Mouse (Mus musculus): ENCODE data around the gene Mlf2. TPM values are rescaled to one million over a fixed set of nuclear protein-coding genes. Genes with fewer than 3 reads are reported as not detected.

Gene Mlf2
- polyA plus RNA-seq, 1 experiment from 2014 or later = 299 TPM

DNA sequence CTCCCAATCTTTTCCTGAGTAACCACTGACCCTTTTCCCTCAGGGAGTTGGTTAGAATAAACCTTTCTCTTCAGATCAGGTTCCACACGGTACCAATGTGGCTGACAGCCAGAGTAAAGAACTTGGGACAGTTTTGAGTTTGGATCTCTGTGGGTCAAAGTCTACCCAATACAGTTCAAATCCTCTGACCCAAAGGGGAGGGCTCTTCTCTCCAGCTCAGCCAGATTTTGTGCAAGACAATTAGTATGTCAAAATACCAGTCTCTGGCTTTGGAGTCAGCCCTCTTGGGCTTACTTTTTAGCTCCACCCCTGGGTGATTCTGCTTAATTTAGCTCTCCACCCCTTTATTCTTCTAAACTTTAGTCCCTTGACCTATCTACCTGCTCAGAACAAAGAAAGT lies 955 bp upstream of the Mlf2 start:
- 0 out of 2 replicates have a peak, but pooled peaks have one; percentile 0 for ATAC-seq

DNA sequence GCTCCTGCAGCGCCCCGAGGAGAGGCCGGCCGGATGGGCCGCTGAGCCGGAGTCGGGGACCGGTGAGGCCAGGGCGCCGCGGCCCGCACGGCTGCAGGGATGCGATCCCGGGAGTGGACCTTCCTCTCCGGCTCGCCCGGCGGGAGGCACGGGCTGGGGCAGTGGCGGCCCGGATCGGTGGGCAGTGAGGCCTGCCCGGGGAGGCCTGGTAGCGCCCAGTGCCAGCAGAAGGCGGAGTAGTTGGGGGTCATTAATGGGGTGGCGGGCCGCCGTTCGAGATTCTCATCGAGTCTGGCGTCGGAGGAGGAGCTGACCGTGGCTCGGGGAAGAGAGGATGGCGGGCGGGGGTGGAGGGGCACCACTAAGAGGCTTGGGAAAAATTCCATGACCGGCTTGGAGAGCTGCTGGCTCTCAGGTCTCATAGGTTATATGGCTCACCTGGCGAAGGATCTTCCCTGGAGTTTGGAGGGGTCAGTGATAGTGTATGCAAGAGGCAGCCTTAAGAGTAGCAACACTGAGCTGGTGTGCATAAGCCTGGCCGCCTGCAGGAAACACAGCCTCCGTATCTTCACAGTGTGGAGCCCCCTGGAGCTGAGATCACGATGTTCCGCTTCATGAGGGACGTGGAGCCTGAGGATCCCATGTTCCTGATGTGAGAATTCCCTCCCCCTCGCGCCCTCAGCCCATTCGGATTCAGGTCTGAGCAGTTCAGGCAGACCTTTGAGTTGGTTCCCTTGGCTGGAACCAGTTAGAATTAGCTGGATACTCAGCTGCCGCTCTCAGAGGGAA lies 533 bp downstream of the Mlf2 start:
- H3K4me1 ChIP-seq (ENCODE audit: control insufficient read depth, insufficient read depth, low read length) = peaks cover 33% of the 10 kb centered on the region
- H3K36me3 ChIP-seq (ENCODE audit: control insufficient read depth, insufficient read depth, low read length) = peaks cover 22% of the 10 kb centered on the region; the same call in 1 of the 2 replicates
- ATAC-seq = peak; percentile 18
- WGBS = under 1% methylated on average over 48 of the region's 48 CpGs
- no peaks in the 10 kb centered on the region for H3K9me3 ChIP-seq (ENCODE audit: control insufficient read depth, low read length)
- H3K27ac ChIP-seq (ENCODE audit: low read length) = peak overlapping the region; percentile 92
- H3K4me2 ChIP-seq (ENCODE audit: low read depth, low read length) = peak overlapping the region; percentile 94
- H3K4me3 ChIP-seq (ENCODE audit: low read length) = peak overlapping the region; percentile 98
- no peaks in the 10 kb centered on the region for H3K27me3 ChIP-seq (replicated peaks; ENCODE audit: control insufficient read depth, insufficient read depth, low read length)
- H3K9ac ChIP-seq (ENCODE audit: low read depth, low read length) = peak overlapping the region; percentile 90

More for the DNA sequence above, 955 bp upstream of the Mlf2 start:
- H3K9ac ChIP-seq (ENCODE audit: low read depth, low read length) = peak overlapping the region; percentile 62; the same call in 1 of the 2 replicates
- peaks cover 42% of the 10 kb centered on the region for H3K4me1 ChIP-seq (ENCODE audit: control insufficient read depth, insufficient read depth, low read length)
- no peaks in the 10 kb centered on the region for H3K27me3 ChIP-seq (replicated peaks; ENCODE audit: control insufficient read depth, insufficient read depth, low read length)
- peak overlapping the region; percentile 39; the same call in 1 of the 2 replicates for H3K4me2 ChIP-seq (ENCODE audit: low read depth, low read length)
- peak overlapping the region; percentile 92 for H3K27ac ChIP-seq (ENCODE audit: low read length)
- 39% methylated on average over 1 of the region's 1 CpGs for WGBS
- peak overlapping the region; percentile 98 for H3K4me3 ChIP-seq (ENCODE audit: low read length)
- peaks cover 13% of the 10 kb centered on the region; the same call in 1 of the 2 replicates for H3K36me3 ChIP-seq (ENCODE audit: control insufficient read depth, insufficient read depth, low read length)
- no peaks in the 10 kb centered on the region for H3K9me3 ChIP-seq (ENCODE audit: control insufficient read depth, low read length)

DNA sequence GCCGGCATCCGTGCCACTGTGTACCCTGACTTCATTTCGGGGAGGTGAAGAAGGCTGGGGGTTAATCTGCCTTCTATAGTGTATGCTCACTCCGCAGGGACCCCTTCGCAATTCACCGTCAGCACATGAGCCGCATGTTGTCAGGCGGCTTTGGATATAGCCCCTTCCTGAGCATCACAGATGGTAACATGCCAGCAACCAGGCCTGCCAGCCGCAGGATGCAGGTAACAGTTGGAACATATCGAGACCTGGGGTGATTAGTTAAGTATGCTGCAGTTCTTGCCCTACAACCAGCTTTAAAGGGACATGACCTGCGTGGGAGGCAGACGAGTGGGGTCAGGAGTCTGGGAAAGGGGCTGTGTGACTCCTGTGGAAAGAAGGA lies 1.1 kb downstream of the Mlf2 start:
- Histone ChIP-seq H3K36me3 (ENCODE audit: control insufficient read depth, insufficient read depth, low read length) (peaks cover 22% of the 10 kb centered on the region; the same call in 1 of the 2 replicates), H3K27ac (ENCODE audit: low read length) (peak overlapping the region; percentile 92), H3K9me3 (ENCODE audit: control insufficient read depth, low read length) (no peaks in the 10 kb centered on the region), H3K4me2 (ENCODE audit: low read depth, low read length) (peak overlapping the region; percentile 94), H3K4me3 (ENCODE audit: low read length) (peak overlapping the region; percentile 98), H3K9ac (ENCODE audit: low read depth, low read length) (peak overlapping the region; percentile 90), H3K27me3 (replicated peaks; ENCODE audit: control insufficient read depth, insufficient read depth, low read length) (no peaks in the 10 kb centered on the region), H3K4me1 (ENCODE audit: control insufficient read depth, insufficient read depth, low read length) (peaks cover 33% of the 10 kb centered on the region)
- 41% methylated on average over 12 of the region's 12 CpGs for WGBS
- ATAC-seq = no peak

DNA sequence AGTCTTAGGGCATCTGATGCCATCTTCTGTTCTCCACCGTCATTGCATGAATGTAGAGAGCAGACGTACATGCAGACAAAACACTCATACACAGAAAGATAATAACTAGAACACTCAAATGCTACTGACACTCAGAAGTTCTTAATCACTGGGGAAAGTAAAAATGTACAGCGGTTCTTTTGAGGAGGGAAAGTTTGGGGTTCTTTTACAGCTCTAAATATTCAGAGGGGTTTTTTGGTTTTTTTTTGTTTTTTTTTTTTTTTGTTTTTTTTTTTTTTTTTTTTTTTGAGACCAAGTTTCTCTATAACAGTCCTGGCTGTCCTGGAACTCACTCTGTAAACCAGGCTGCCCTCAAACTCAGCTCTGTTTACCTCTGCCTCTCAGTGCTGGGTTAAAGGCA lies 1.9 kb downstream of the Mlf2 start:
- H3K4me2 ChIP-seq (ENCODE audit: low read depth, low read length) = no peak overlapping the region

DNA sequence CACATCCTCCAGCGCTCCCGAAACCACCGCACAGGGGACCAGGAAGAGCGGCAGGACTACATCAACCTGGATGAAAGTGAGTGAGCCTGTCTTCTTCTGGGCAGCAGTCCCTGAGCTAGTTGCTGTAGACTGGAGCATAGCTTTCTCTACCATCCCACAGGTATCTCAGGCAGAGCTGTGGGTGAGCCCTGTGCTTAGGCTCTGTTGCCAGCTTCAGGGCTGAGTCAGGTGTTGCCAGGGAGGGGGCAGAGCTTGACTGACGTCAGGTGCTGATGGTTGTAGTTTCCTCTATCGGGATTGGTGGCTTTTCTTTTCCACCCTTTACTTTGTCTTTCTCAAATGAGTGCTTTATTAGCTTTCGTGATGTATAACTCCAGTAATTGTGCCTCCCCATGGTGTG lies 3.5 kb downstream of the Mlf2 start:
- no peaks in the 10 kb centered on the region for H3K27me3 ChIP-seq (replicated peaks; ENCODE audit: control insufficient read depth, insufficient read depth, low read length)
- H3K4me3 ChIP-seq (ENCODE audit: low read length) = no peak overlapping the region
- H3K27ac ChIP-seq (ENCODE audit: low read length) = no peak overlapping the region
- H3K9ac ChIP-seq (ENCODE audit: low read depth, low read length) = no peak overlapping the region
- H3K4me1 ChIP-seq (ENCODE audit: control insufficient read depth, insufficient read depth, low read length) = peaks cover 33% of the 10 kb centered on the region
- H3K36me3 ChIP-seq (ENCODE audit: control insufficient read depth, insufficient read depth, low read length) = peaks cover 22% of the 10 kb centered on the region; the same call in 1 of the 2 replicates
- H3K4me2 ChIP-seq (ENCODE audit: low read depth, low read length) = no peak overlapping the region
- H3K9me3 ChIP-seq (ENCODE audit: control insufficient read depth, low read length) = no peaks in the 10 kb centered on the region
- no peak for ATAC-seq
- WGBS = 95% methylated on average over 7 of the region's 7 CpGs

More for the DNA sequence above, 1.9 kb downstream of the Mlf2 start:
- no peak for ATAC-seq
- WGBS = 92% methylated on average over 3 of the region's 3 CpGs
- Histone ChIP-seq H3K4me1 (ENCODE audit: control insufficient read depth, insufficient read depth, low read length) (peaks cover 33% of the 10 kb centered on the region), H3K4me3 (ENCODE audit: low read length) (no peak overlapping the region), H3K27ac (ENCODE audit: low read length) (no peak overlapping the region), H3K36me3 (ENCODE audit: control insufficient read depth, insufficient read depth, low read length) (peaks cover 22% of the 10 kb centered on the region; the same call in 1 of the 2 replicates), H3K9ac (ENCODE audit: low read depth, low read length) (no peak overlapping the region), H3K27me3 (replicated peaks; ENCODE audit: control insufficient read depth, insufficient read depth, low read length) (no peaks in the 10 kb centered on the region), H3K9me3 (ENCODE audit: control insufficient read depth, low read length) (no peaks in the 10 kb centered on the region)

DNA sequence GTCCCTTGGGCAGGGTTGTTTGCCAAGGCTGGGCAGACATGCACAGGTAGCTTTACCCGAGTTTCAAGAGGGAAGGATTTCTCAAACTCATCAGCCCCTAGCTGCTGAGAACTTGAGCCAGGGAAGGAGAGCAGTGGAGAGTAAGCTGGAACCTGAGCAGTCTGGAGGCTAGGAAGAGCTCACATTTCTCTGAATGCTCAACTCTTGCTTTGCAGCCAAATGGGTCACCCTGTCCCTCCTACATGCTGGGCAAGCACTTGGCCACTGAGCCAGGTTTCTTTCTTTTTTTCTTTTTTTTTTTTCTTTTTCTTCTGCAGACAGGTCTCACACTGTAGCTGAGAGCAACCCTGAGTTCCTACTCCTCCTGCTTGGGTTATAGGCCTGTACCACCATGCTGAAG lies 5.5 kb downstream of the Mlf2 start:
- H3K4me2 ChIP-seq (ENCODE audit: low read depth, low read length) = no peak overlapping the region
- no peaks in the 10 kb centered on the region for H3K27me3 ChIP-seq (replicated peaks; ENCODE audit: control insufficient read depth, insufficient read depth, low read length)
- no peaks in the 10 kb centered on the region for H3K9me3 ChIP-seq (ENCODE audit: control insufficient read depth, low read length)
- ATAC-seq = no peak
- peaks cover 22% of the 10 kb centered on the region; the same call in 1 of the 2 replicates for H3K36me3 ChIP-seq (ENCODE audit: control insufficient read depth, insufficient read depth, low read length)
- no peak overlapping the region for H3K9ac ChIP-seq (ENCODE audit: low read depth, low read length)
- WGBS = 100% methylated on average over 1 of the region's 1 CpGs
- H3K4me1 ChIP-seq (ENCODE audit: control insufficient read depth, insufficient read depth, low read length) = peaks cover 27% of the 10 kb centered on the region
- no peak overlapping the region for H3K4me3 ChIP-seq (ENCODE audit: low read length)
- no peak overlapping the region for H3K27ac ChIP-seq (ENCODE audit: low read length)

DNA sequence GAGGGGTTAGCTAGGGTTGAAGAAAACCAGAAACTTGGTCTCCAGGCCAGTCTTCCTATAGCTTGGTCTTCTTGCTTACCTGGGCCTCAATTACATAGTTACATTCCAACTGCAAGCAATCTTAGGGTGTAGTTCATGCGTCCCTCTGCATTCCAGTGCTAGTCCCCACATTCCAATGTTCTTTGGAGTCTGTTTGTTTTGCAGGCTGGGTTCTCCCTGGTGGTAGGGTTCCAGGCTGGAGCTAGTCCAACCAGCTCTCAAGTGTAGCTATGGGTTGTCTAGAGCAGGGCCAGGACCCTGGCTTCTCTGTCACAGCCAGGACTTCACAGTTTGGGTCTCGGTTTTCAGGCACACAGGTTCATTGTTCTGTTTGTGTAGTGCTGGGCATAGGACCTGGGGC lies 6.3 kb downstream of the Mlf2 start:
- 72% methylated on average over 2 of the region's 2 CpGs for WGBS
- H3K36me3 ChIP-seq (ENCODE audit: control insufficient read depth, insufficient read depth, low read length) = peaks cover 22% of the 10 kb centered on the region; the same call in 1 of the 2 replicates

DNA sequence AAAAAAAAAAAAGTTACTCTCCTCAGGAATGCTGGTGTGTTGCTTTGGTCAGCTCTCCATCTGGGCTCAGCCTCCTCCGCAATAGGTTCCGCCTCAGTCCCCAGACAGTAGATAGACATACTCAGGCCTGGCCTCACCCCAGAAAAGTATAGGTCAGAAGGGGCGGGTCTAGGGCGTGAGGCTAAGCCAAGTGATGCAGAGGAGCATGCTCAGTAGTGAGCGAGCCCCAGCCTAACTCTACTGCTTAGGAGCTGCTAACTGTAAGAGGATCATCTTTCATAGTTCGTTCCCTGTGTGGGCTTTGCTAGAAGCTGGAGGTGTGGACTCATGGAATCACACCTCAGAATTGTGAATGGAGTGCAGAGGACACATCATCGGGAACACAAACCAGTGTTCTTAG lies 7.4 kb downstream of the Mlf2 start:
- no peak overlapping the region for H3K27ac ChIP-seq (ENCODE audit: low read length)
- ATAC-seq = no peak
- H3K27me3 ChIP-seq (replicated peaks; ENCODE audit: control insufficient read depth, insufficient read depth, low read length) = no peaks in the 10 kb centered on the region
- H3K4me3 ChIP-seq (ENCODE audit: low read length) = no peak overlapping the region
- H3K9me3 ChIP-seq (ENCODE audit: control insufficient read depth, low read length) = no peaks in the 10 kb centered on the region
- peaks cover 16% of the 10 kb centered on the region; the same call in 1 of the 2 replicates for H3K4me1 ChIP-seq (ENCODE audit: control insufficient read depth, insufficient read depth, low read length)
- no peak overlapping the region for H3K4me2 ChIP-seq (ENCODE audit: low read depth, low read length)
- H3K9ac ChIP-seq (ENCODE audit: low read depth, low read length) = no peak overlapping the region
- 88% methylated on average over 7 of the region's 7 CpGs for WGBS
- peaks cover 22% of the 10 kb centered on the region; the same call in 1 of the 2 replicates for H3K36me3 ChIP-seq (ENCODE audit: control insufficient read depth, insufficient read depth, low read length)

More for the DNA sequence above, 6.3 kb downstream of the Mlf2 start:
- Histone ChIP-seq H3K27ac (ENCODE audit: low read length) (no peak overlapping the region), H3K4me1 (ENCODE audit: control insufficient read depth, insufficient read depth, low read length) (peaks cover 22% of the 10 kb centered on the region), H3K4me2 (ENCODE audit: low read depth, low read length) (no peak overlapping the region), H3K27me3 (replicated peaks; ENCODE audit: control insufficient read depth, insufficient read depth, low read length) (no peaks in the 10 kb centered on the region), H3K9me3 (ENCODE audit: control insufficient read depth, low read length) (no peaks in the 10 kb centered on the region), H3K9ac (ENCODE audit: low read depth, low read length) (no peak overlapping the region), H3K4me3 (ENCODE audit: low read length) (no peak overlapping the region)
- no peak for ATAC-seq

DNA sequence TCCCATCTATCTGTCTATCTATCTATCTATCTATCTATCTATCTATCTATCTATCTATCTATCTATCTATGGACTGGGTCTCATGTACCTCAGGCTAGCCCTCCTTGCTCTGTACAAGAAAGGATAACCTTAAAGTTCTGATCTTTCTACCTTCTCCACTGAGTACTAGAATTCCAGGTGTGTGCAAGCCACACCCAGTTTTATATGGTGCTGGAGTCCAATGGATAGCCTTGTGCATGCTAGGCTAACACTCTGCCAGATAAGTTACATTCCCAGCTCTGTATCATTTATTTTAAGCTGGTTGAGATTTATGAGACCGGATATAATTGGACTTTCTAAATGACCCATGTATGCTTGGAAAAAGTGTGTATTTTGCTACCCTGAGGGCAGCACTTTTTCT lies 10.5 kb downstream of the Mlf2 start:
- 70% methylated on average over 1 of the region's 1 CpGs for WGBS
- peak; percentile 86 for ATAC-seq
- H3K36me3 ChIP-seq (ENCODE audit: control insufficient read depth, insufficient read depth, low read length) = peaks cover under 1% of the 10 kb centered on the region; the same call in 1 of the 2 replicates
- no peaks in the 10 kb centered on the region for H3K4me1 ChIP-seq (ENCODE audit: control insufficient read depth, insufficient read depth, low read length)
- no peak overlapping the region for H3K4me2 ChIP-seq (ENCODE audit: low read depth, low read length)
- no peaks in the 10 kb centered on the region for H3K9me3 ChIP-seq (ENCODE audit: control insufficient read depth, low read length)
- H3K27ac ChIP-seq (ENCODE audit: low read length) = no peak overlapping the region
- H3K4me3 ChIP-seq (ENCODE audit: low read length) = no peak overlapping the region
- H3K27me3 ChIP-seq (replicated peaks; ENCODE audit: control insufficient read depth, insufficient read depth, low read length) = no peaks in the 10 kb centered on the region
- no peak overlapping the region for H3K9ac ChIP-seq (ENCODE audit: low read depth, low read length)

Data from intestine, embryonic 16.5 days (tissue).